Comparison of ENCODE assay signal across 26 mouse cellular contexts in genomic region chr8:125604213-125604816, GRCm38 (mm10). TPM values are rescaled to one million over a fixed set of nuclear protein-coding genes. Genes with fewer than 3 reads are reported as not detected.
DNase-seq lines count a peak whose midpoint lies in the region; ATAC-seq and TF ChIP-seq lines count a peak whose summit lies in the region.
"Had no signal": no experiment of that assay in that cellular context is flagged by ENCODE, and none has a peak within 500 bp of the region (broad histone marks: within the 10 kb centered on the region; RNA-seq: fewer than 3 reads in every experiment).

No protein-coding gene starts in this region.

- no peak for ATAC-seq in hindbrain, embryonic 12.5 days (ENCODE audit: low FRiP score)

- H3K9ac ChIP-seq in hindbrain, embryonic 12.5 days: no peak overlapping the region
- H3K9ac ChIP-seq: embryonic facial prominence, embryonic 12.5 days; forebrain, embryonic 12.5 days; heart, embryonic 13.5 days; hindbrain, embryonic 14.5 days; limb, embryonic 15.5 days; liver, embryonic 14.5 days; lung, embryonic 14.5 days; midbrain, embryonic 12.5 days had no signal

- no peak for TF ChIP-seq CTCF in testis, adult 2 months (IDR thresholded peaks at IDR 0.05; ENCODE audit: control insufficient read depth, insufficient read depth, insufficient replicate concordance, low read depth, low read length)

- no peak overlapping the region for H3K4me3 ChIP-seq in hindbrain, embryonic 10.5 days
- H3K4me3 ChIP-seq in hindbrain, embryonic 12.5 days: no peak overlapping the region
- peak overlapping the region; percentile 93 for H3K4me3 ChIP-seq in testis, adult 2 months (ENCODE audit: control insufficient read depth, low read depth, low read length)
- H3K4me3 ChIP-seq: embryonic facial prominence, embryonic 12.5 days; erythroblast, embryonic 14.5 days; forebrain, embryonic 12.5 days; heart, embryonic 13.5 days; limb, embryonic 15.5 days; midbrain, embryonic 12.5 days had no signal

- H3K27me3 ChIP-seq in hindbrain, embryonic 10.5 days (ENCODE audit: insufficient read depth, poor library complexity, severe bottlenecking): no peaks in the 10 kb centered on the region
- H3K27me3 ChIP-seq in hindbrain, embryonic 12.5 days: no peaks in the 10 kb centered on the region
- no peaks in the 10 kb centered on the region for H3K27me3 ChIP-seq in testis, adult 2 months (ENCODE audit: control insufficient read depth, insufficient read depth, low read length)
- H3K27me3 ChIP-seq in splenic B cell, adult 2 months (ENCODE audit: control insufficient read depth, insufficient read depth, low read length, poor library complexity, severe bottlenecking): no peaks in the 10 kb centered on the region
- H3K27me3 ChIP-seq: embryonic facial prominence, embryonic 12.5 days; heart, embryonic 13.5 days; limb, embryonic 15.5 days; midbrain, embryonic 12.5 days had no signal

- intact Hi-C loops in gastrocnemius, postnatal 36 days (cut with DNase I): no loop called here

- no peaks in the 10 kb centered on the region for H3K9me3 ChIP-seq in hindbrain, embryonic 10.5 days
- no peaks in the 10 kb centered on the region for H3K9me3 ChIP-seq in hindbrain, embryonic 12.5 days (replicated peaks)
- H3K9me3 ChIP-seq: embryonic facial prominence, embryonic 12.5 days; forebrain, embryonic 12.5 days; heart, embryonic 13.5 days; limb, embryonic 15.5 days; midbrain, embryonic 12.5 days had no signal

- H3K4me1 ChIP-seq in hindbrain, embryonic 10.5 days (replicated peaks): 0 out of 2 replicates have a peak, but pooled peaks cover 6% of the 10 kb centered on the region
- no peaks in the 10 kb centered on the region; the same call in 1 of the 2 replicates for H3K4me1 ChIP-seq in hindbrain, embryonic 12.5 days
- peaks cover 12% of the 10 kb centered on the region for H3K4me1 ChIP-seq in testis, adult 2 months (ENCODE audit: control insufficient read depth, insufficient read depth, low read length)
- H3K4me1 ChIP-seq: embryonic facial prominence, embryonic 12.5 days had no signal

- H3K36me3 ChIP-seq in hindbrain, embryonic 10.5 days: no peaks in the 10 kb centered on the region
- no peaks in the 10 kb centered on the region for H3K36me3 ChIP-seq in hindbrain, embryonic 12.5 days
- H3K36me3 ChIP-seq in testis, adult 2 months (ENCODE audit: control insufficient read depth, insufficient read depth, low read length): no peaks in the 10 kb centered on the region
- no peaks in the 10 kb centered on the region for H3K36me3 ChIP-seq in splenic B cell, adult 2 months (ENCODE audit: control insufficient read depth, insufficient read depth, low read length, poor library complexity, severe bottlenecking)
- H3K36me3 ChIP-seq: embryonic facial prominence, embryonic 12.5 days; forebrain, embryonic 12.5 days; heart, embryonic 13.5 days; limb, embryonic 15.5 days; midbrain, embryonic 12.5 days had no signal

- TF ChIP-seq POLR2A in testis, adult 2 months (IDR thresholded peaks at IDR 0.05; ENCODE audit: control insufficient read depth, low read depth, low read length): no peak

- DNase-seq in hindbrain, embryonic 10.5 days (ENCODE audit: low spot score): no peak
- no peak for DNase-seq in testis, postnatal 10 days (ENCODE audit: low spot score)
- DNase-seq in ZHBTc4 (ENCODE audit: low read depth, low spot score): peak; percentile 56
- peak; percentile 16 for DNase-seq in splenic B cell, adult 2 months (ENCODE audit: low read depth, low spot score)
- DNase-seq in kidney, postnatal 10 days: no peak
- no peak for DNase-seq in gastrocnemius, postnatal 36 days
- DNase-seq: adrenal gland, postnatal 10 days; cerebellum, adult 18-20 months; cerebellum, postnatal 14 days; gastrocnemius, postnatal 25 days; heart, postnatal 14 days; kidney, adult 11 months; layer of hippocampus, adult 9-11 months; lung, postnatal 4 days; right cerebral cortex, postnatal 4 days had no signal

- 91% methylated on average over 18 of the region's 18 CpGs for WGBS in hindbrain, embryonic 10.5 days
- WGBS in hindbrain, embryonic 12.5 days: 90% methylated on average over 18 of the region's 18 CpGs

- no peak overlapping the region for H3K4me2 ChIP-seq in hindbrain, embryonic 12.5 days (replicated peaks)
- H3K4me2 ChIP-seq: embryonic facial prominence, embryonic 12.5 days; forebrain, embryonic 12.5 days; heart, embryonic 13.5 days; hindbrain, embryonic 14.5 days; limb, embryonic 15.5 days; lung, embryonic 14.5 days; midbrain, embryonic 12.5 days had no signal

- 0 out of 2 replicates have a peak overlapping the region, but pooled peaks have one; percentile 29 for H3K27ac ChIP-seq in hindbrain, embryonic 10.5 days
- H3K27ac ChIP-seq in hindbrain, embryonic 12.5 days: no peak overlapping the region
- H3K27ac ChIP-seq in testis, adult 2 months (ENCODE audit: control insufficient read depth, insufficient read depth, low read depth, low read length): peak overlapping the region; percentile 89
- H3K27ac ChIP-seq: embryonic facial prominence, embryonic 12.5 days; forebrain, embryonic 12.5 days; heart, embryonic 13.5 days; hindbrain, embryonic 14.5 days; limb, embryonic 15.5 days; liver, embryonic 14.5 days; midbrain, embryonic 12.5 days had no signal

RNA-seq across cellular contexts. Expression of gene Sipa1l2, which starts 34.7 kb away (rescaled TPM):
- 13.9 and 20.1 TPM in 2 replicates for polyA plus RNA-seq in hindbrain, embryonic 10.5 days (2016; fragmentation: Nextera tagmentation; extraction: Ambion mirVana)
- 36.4 and 37.5 TPM in 2 replicates for polyA plus RNA-seq in hindbrain, embryonic 12.5 days (2016; fragmentation: Nextera tagmentation; extraction: Ambion mirVana)
- 19.6 and 21.2 TPM in 2 replicates for polyA plus RNA-seq in testis, adult 2 months (2012; rRNA removed)
- total RNA-seq in gastrocnemius, postnatal 36 days (2021): 1 to 10 TPM; 4.9 to 5.2 TPM

Comparison
In these comparisons a context has a peak if more than half of its experiments do, and no peak if none do; other contexts are left out.
1. DNase-seq: peak in ZHBTc4 (single experiment) and splenic B cell, adult 2 months (single experiment); none in hindbrain, embryonic 10.5 days (single experiment), testis, postnatal 10 days (single experiment), kidney, postnatal 10 days (single experiment) and gastrocnemius, postnatal 36 days (0 of 2).